Mouse (Mus musculus) left cerebral cortex, postnatal 36 days (tissue): ENCODE data around the gene Olfr95. TPM values are rescaled to one million over a fixed set of nuclear protein-coding genes. Genes with fewer than 3 reads are reported as not detected.
"Not testable (repeated sequence)": the region's sequence is repeated elsewhere in the genome, so short reads cannot be mapped to it uniquely, and the experiment has no call there.

Experiments
- DNase-seq, 2 experiments: peaks; one replicate each; pipeline ENCODE4 v3.0.0; 2021 to 2022; ENCODE audit warnings: low spot score in 2 of 2, mixed read lengths in 1 of 2
- intact Hi-C: fragments of 180-260 bp; cut with DNase I; formaldehyde crosslinking; loops from one replicate; pipeline ENCODE4 v1.15.1; 2025
- total RNA-seq, 2 experiments: library from RNA; stranded (reverse); gene quantifications; 2 replicates each; pipeline ENCODE4 v1.2.3; 2021

Gene Olfr95
- total RNA-seq = not detected

GRCm38 (mm10) chr17:37213018-37213417 is at the start of gene Olfr95:
TSS of gene Olfr95 (minus strand) at chr17:37213118.
- DNase-seq = no peak
- intact Hi-C loops = no loop called here

- intact Hi-C loops = no loop called here
- no peak for DNase-seq
Observed at GRCm38 (mm10) chr17:37250544-37250943, 37.6 kb upstream of the Olfr95 start.

- intact Hi-C loops = no loop called here
Observed at GRCm38 (mm10) chr17:37249460-37249859, 36.5 kb upstream of the Olfr95 start.

GRCm38 (mm10) chr17:37246715-37247114 is 33.8 kb upstream of the Olfr95 start:
- DNase-seq = peak in 1 of 2 experiments; percentile 5
- intact Hi-C loops = no loop called here

More at GRCm38 (mm10) chr17:37249460-37249859, 36.5 kb upstream of the Olfr95 start:
- no peak for DNase-seq

GRCm38 (mm10) chr17:37242198-37242597 is 29.3 kb upstream of the Olfr95 start:
- no peak for DNase-seq
- intact Hi-C loops = no loop called here

GRCm38 (mm10) chr17:37237230-37237629 is 24.3 kb upstream of the Olfr95 start, which contains the start of gene Olfr97:
TSS of gene Olfr97 (minus strand) at chr17:37237330.
- intact Hi-C loops, DNase-seq: not testable (repeated sequence)

- intact Hi-C loops = no loop called here
- no peak for DNase-seq
Observed at GRCm38 (mm10) chr17:37221879-37222278, 9.0 kb upstream of the Olfr95 start.

GRCm38 (mm10) chr17:37219846-37220245 is 6.9 kb upstream of the Olfr95 start, which contains the start of gene Olfr96:
TSS of gene Olfr96 (plus strand) at chr17:37220146.
- DNase-seq = no peak
- intact Hi-C loops = no loop called here

- no peak for DNase-seq
- intact Hi-C loops = no loop called here
Observed at GRCm38 (mm10) chr17:37218486-37218885, 5.6 kb upstream of the Olfr95 start.

GRCm38 (mm10) chr17:37210884-37211768 is 1.8 kb downstream of the Olfr95 start:
- intact Hi-C loops = no loop called here
- peak; percentile 15 to 29 for DNase-seq

- no peak for DNase-seq
- intact Hi-C loops = loop anchor here (2.0 to 5.0 kb wide), 3 partner anchors 121 to 312 kb away; partner anchors contain the start of gene Trim40
Observed at GRCm38 (mm10) chr17:37203917-37204236, 9.0 kb downstream of the Olfr95 start.

GRCm38 (mm10) chr17:37203206-37203916 is 9.6 kb downstream of the Olfr95 start:
- peak; percentile 77 to 84 for DNase-seq
- intact Hi-C loops = loop anchor here (2.0 to 5.0 kb wide), 3 partner anchors 121 to 311 kb away; partner anchors contain the start of gene Trim40

- DNase-seq = no peak
- intact Hi-C loops = loop anchor here (5.0 kb wide), 2 partner anchors 284 to 309 kb away; partner anchors contain the start of gene Trim40
Observed at GRCm38 (mm10) chr17:37200894-37201293, 12.0 kb downstream of the Olfr95 start, which contains the start of gene Olfr94. TSS of gene Olfr94 (minus strand) at chr17:37200994.

- DNase-seq = peak; percentile 47 to 62
- intact Hi-C loops = no loop called here
Observed at GRCm38 (mm10) chr17:37196845-37197724, 15.8 kb downstream of the Olfr95 start.

GRCm38 (mm10) chr17:37194782-37195181 is 18.1 kb downstream of the Olfr95 start:
- intact Hi-C loops = no loop called here
- peak in 1 of 2 experiments; percentile 9 for DNase-seq

- intact Hi-C loops = no loop called here
- no peak for DNase-seq
Observed at GRCm38 (mm10) chr17:37193656-37194055, 19.3 kb downstream of the Olfr95 start, which contains the start of gene Ubd. TSS of gene Ubd (plus strand) at chr17:37193892.

GRCm38 (mm10) chr17:37193032-37193431 is 19.9 kb downstream of the Olfr95 start:
- intact Hi-C loops = no loop called here
- DNase-seq = no peak

- intact Hi-C loops = no loop called here
- no peak for DNase-seq
Observed at GRCm38 (mm10) chr17:37190711-37191110, 22.2 kb downstream of the Olfr95 start.

GRCm38 (mm10) chr17:37185474-37185873 is 27.4 kb downstream of the Olfr95 start:
- intact Hi-C loops = no loop called here
- DNase-seq = no peak
